Mouse (Mus musculus) urinary bladder, postnatal 10 days (tissue): ENCODE results near the gene Aass.

Source experiments
- DNase-seq: peaks from one replicate; pipeline ENCODE4 v3.0.0; 2022; ENCODE audit warnings: low spot score

The Aass gene

GRCm38 (mm10) chr6:23055734-23056133 lies 77.1 kb downstream of the Aass start:
- no peak for DNase-seq

GRCm38 (mm10) chr6:23048836-23049235 lies 84.0 kb downstream of the Aass start:
- no peak for DNase-seq

- no peak for DNase-seq
These were observed 104.5 kb downstream of the Aass start for GRCm38 (mm10) chr6:23028251-23028650.
